Mouse (Mus musculus): ENCODE data around the gene Snx22.

DNA sequence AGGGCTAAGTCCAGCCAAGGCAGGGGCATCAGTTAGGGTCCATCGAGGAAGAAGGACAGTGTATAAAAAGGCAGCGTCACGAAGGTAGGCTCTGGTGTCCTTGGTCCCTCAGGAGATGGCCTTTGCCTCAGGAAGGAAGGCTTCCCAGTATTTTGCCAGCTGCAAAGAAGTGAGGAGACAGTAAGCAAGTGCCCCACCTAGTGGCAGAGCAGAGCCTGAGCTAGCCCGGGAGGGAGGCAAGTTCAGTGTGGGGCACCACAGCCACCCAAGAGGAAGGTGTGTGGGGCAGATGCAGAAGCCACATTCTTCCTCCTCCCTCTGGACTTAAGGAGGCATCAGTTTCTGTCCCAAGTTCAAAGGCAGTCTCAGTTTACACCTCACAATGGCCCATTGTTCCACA lies 18.9 kb upstream of the Snx22 start:
- no peak for TF ChIP-seq POLR2A (IDR thresholded peaks at IDR 0.05; ENCODE audit: borderline replicate concordance, extremely low read depth, insufficient read depth, insufficient read length, poor library complexity, severe bottlenecking)
- TF ChIP-seq CTCF (IDR thresholded peaks at IDR 0.05; ENCODE audit: borderline replicate concordance, extremely low read depth, insufficient read depth, insufficient read length) = peak; percentile 71
